Mouse (Mus musculus): Measurements from ENCODE around the gene Itgav.

DNA sequence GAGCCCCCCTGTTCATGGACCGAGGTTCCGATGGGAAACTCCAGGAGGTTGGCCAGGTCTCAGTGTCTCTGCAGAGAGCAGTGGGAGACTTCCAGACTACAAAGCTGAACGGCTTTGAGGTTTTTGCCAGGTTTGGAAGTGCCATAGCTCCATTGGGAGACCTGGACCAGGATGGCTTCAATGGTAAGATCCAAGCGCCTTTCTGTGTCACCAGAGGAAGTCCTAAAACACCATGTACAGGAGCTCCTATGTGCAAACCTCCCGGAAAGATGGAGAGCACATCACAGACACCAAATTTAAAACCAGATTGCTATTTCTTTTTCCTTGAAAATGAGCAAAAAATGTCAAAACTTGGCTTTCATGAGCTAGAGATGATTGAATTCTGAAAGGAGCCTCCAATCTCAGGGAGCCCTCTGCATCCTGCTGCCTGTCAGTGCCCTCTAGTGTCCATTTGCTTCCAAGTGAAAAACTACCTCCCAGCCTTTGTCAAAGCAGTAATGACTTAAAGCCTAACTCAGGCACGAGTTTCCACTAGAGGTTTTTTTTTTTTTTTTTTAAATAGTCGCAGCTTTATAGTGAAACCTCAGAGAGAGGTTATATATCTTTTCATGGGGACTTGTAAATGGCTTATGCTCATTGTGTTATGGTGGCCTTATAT is 47.1 kb downstream of the Itgav start:
- TF ChIP-seq POLR2A (IDR thresholded peaks at IDR 0.05; ENCODE audit: low read depth, low read length) = no peak
- peak; percentile 79; the same call in 1 of the 2 replicates for TF ChIP-seq CTCF (IDR thresholded peaks at IDR 0.05; ENCODE audit: extremely low read depth, insufficient read depth, insufficient read length, insufficient replicate concordance)
